25 mouse cellular contexts compared by ENCODE assay signal in the genomic region with DNA sequence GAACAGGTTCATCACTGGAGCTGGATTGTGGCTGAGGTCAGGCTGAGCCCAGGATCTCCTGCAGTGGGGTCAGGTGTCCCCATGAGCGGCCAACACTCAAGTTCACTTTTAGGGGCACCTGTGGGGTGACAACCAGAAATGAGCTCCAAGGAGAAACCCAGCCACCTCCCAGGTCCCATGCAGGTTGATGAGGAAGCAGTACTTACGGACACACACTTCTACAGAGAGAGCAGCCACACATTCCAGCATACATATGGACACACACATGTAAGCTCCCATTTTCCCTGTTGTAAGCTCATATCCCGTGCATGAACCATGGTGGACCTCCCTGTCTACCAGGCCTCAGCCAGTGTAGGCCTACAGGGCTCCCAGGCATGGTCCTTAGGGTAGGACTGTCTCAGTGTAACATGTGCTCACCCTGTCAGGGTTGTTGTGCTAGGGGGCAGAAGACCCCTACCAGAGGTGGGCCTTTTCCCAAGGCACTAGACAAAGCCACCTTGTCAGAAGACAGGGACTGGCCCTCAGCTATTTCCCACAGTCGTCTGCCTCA. TPM values are rescaled to one million over a fixed set of nuclear protein-coding genes. Genes with fewer than 3 reads are reported as not detected.
"Had no signal": no experiment of that assay in that cellular context is flagged by ENCODE, and none has a peak within 500 bp of the region (broad histone marks: within the 10 kb centered on the region; RNA-seq: fewer than 3 reads in every experiment).

No protein-coding gene starts in this region.

- H3K4me2 ChIP-seq: heart, embryonic 13.5 days; heart, embryonic 15.5 days; hindbrain, embryonic 12.5 days; hindbrain, embryonic 14.5 days; limb, embryonic 12.5 days; liver, embryonic 13.5 days; liver, embryonic 15.5 days had no signal

- H3K27ac ChIP-seq: gastrocnemius, adult 2 months; heart, adult 2 months; heart, embryonic 13.5 days; heart, embryonic 15.5 days; hindbrain, embryonic 10.5 days; hindbrain, embryonic 12.5 days; hindbrain, embryonic 14.5 days; layer of hippocampus, adult 2 months; left cerebral cortex, adult 2 months; limb, embryonic 10.5 days; limb, embryonic 12.5 days; liver, embryonic 13.5 days; liver, embryonic 15.5 days had no signal

- DNase-seq: gastrocnemius, adult 2 months; gastrocnemius, postnatal 10 days; gastrocnemius, postnatal 25 days; heart, adult 2 months; heart, postnatal 14 days; heart, postnatal 4 days; kidney, adult 18-20 months; kidney, adult 8-10 months; kidney, postnatal 10 days; kidney, postnatal 25 days; kidney, postnatal 4 days; liver, embryonic 13.5 days had no signal

- H3K9me3 ChIP-seq: heart, embryonic 13.5 days; heart, embryonic 15.5 days; hindbrain, embryonic 10.5 days; hindbrain, embryonic 12.5 days; limb, embryonic 10.5 days; limb, embryonic 12.5 days; liver, embryonic 13.5 days; liver, embryonic 15.5 days had no signal

- ATAC-seq: hindbrain, embryonic 16.5 days; inflammation-experienced regulatory T-cells, adult 6 months; intestine, postnatal 0 days had no signal

- H3K9ac ChIP-seq: heart, embryonic 13.5 days; heart, embryonic 15.5 days; hindbrain, embryonic 12.5 days; hindbrain, embryonic 14.5 days; limb, embryonic 12.5 days; liver, embryonic 13.5 days; liver, embryonic 15.5 days had no signal

- H3K4me3 ChIP-seq: gastrocnemius, adult 2 months; heart, adult 2 months; heart, embryonic 13.5 days; heart, embryonic 15.5 days; hindbrain, embryonic 10.5 days; hindbrain, embryonic 12.5 days; layer of hippocampus, adult 2 months; left cerebral cortex, adult 2 months; limb, embryonic 10.5 days; limb, embryonic 12.5 days; liver, embryonic 13.5 days; liver, embryonic 15.5 days had no signal

- H3K4me1 ChIP-seq: heart, embryonic 15.5 days; hindbrain, embryonic 10.5 days; hindbrain, embryonic 12.5 days; limb, embryonic 10.5 days; limb, embryonic 12.5 days; liver, embryonic 13.5 days; liver, embryonic 15.5 days had no signal

- H3K36me3 ChIP-seq: heart, embryonic 13.5 days; heart, embryonic 15.5 days; hindbrain, embryonic 12.5 days; limb, embryonic 10.5 days; limb, embryonic 12.5 days; liver, embryonic 13.5 days; liver, embryonic 15.5 days had no signal

- H3K27me3 ChIP-seq: hindbrain, embryonic 12.5 days; limb, embryonic 12.5 days; liver, embryonic 13.5 days; liver, embryonic 15.5 days had no signal

RNA-seq across cellular contexts. Expression of gene Nat8l, which starts 11.7 kb away (rescaled TPM):
- polyA plus RNA-seq: inflammation-experienced regulatory T-cells, adult 6 months had no signal

RNA-seq across cellular contexts. Expression of gene Gm1673, which starts 24.2 kb away (rescaled TPM):
- total RNA-seq: gastrocnemius, adult 2 months; gastrocnemius, postnatal 25 days had no signal
